Mouse (Mus musculus) forebrain, embryonic 11.5 days (tissue): ENCODE results near the gene Slc12a5. TPM values are rescaled to one million over a fixed set of nuclear protein-coding genes. Genes with fewer than 3 reads are reported as not detected.

Source experiments
- ATAC-seq: fragments of 200-750 bp; cut with Nextera tagmentation; replicated peaks from 2 replicates; pipeline ENCODE4 v1.8.0; 2017; ENCODE audit warnings: moderate TSS enrichment; ENCODE audit not compliant: low FRiP score
- DNase-seq: peaks from one replicate; pipeline ENCODE4 v3.0.0-alpha.2; 2017; ENCODE audit warnings: low spot score
- H3K27ac ChIP-seq: fragments of 300-500 bp; sonication (generic); 2 replicates; pipeline ENCODE4 v1.5.1; 2014; ENCODE audit warnings: low read depth, low read length
- H3K27me3 ChIP-seq: fragments of 300-500 bp; sonication (generic); 2 replicates; pipeline ENCODE4 v1.6.1; 2014; ENCODE audit warnings: mild to moderate bottlenecking, low read length, mixed read lengths; ENCODE audit not compliant: control insufficient read depth, insufficient read depth
- H3K36me3 ChIP-seq: fragments of 300-500 bp; sonication (generic); 2 replicates; pipeline ENCODE4 v1.6.1; 2014; ENCODE audit warnings: mild to moderate bottlenecking, low read length, moderate library complexity, mixed read lengths; ENCODE audit not compliant: control insufficient read depth, insufficient read depth
- H3K4me1 ChIP-seq: fragments of 300-500 bp; sonication (generic); replicated peaks from 2 replicates; pipeline ENCODE4 v1.6.1; 2014; ENCODE audit warnings: low read length, mixed read lengths; ENCODE audit not compliant: control insufficient read depth, insufficient read depth
- H3K4me2 ChIP-seq: fragments of 300-500 bp; sonication (generic); 2 replicates; pipeline ENCODE4 v1.6.1; 2014; ENCODE audit warnings: low read depth, mild to moderate bottlenecking, low read length, moderate library complexity, mixed read lengths; ENCODE audit not compliant: severe bottlenecking
- H3K4me3 ChIP-seq: fragments of 300-500 bp; sonication (generic); 2 replicates; pipeline ENCODE4 v1.5.1; 2014; ENCODE audit warnings: low read depth, low read length
- H3K9ac ChIP-seq: fragments of 300-500 bp; sonication (generic); 2 replicates; pipeline ENCODE4 v1.6.1; 2014; ENCODE audit warnings: low read length
- H3K9me3 ChIP-seq: fragments of 300-500 bp; sonication (generic); 2 replicates; pipeline ENCODE4 v1.6.1; 2016; ENCODE audit warnings: low read length, mixed read lengths; ENCODE audit not compliant: control insufficient read depth
- WGBS: fragments of 180-500 bp; shearing (Covaris S2); extraction: QIAGEN DNeasy Blood & Tissue Kit; methylation state at CpG from one replicate; pipeline ENCODE4 v1.1.7; 2014; 5-methylcytosine and 5-hydroxymethylcytosine counted together
- polyA plus RNA-seq: library from polyadenylated mRNA; unstranded; fragments of >200 nt; fragmentation: Nextera tagmentation; extraction: Ambion mirVana; gene quantifications from 2 replicates; pipeline ENCODE4 v1.2.1, GENCODE M21; 2014

The Slc12a5 gene
- polyA plus RNA-seq, 1 experiment from 2014 or later, result 2.6 TPM

DNA sequence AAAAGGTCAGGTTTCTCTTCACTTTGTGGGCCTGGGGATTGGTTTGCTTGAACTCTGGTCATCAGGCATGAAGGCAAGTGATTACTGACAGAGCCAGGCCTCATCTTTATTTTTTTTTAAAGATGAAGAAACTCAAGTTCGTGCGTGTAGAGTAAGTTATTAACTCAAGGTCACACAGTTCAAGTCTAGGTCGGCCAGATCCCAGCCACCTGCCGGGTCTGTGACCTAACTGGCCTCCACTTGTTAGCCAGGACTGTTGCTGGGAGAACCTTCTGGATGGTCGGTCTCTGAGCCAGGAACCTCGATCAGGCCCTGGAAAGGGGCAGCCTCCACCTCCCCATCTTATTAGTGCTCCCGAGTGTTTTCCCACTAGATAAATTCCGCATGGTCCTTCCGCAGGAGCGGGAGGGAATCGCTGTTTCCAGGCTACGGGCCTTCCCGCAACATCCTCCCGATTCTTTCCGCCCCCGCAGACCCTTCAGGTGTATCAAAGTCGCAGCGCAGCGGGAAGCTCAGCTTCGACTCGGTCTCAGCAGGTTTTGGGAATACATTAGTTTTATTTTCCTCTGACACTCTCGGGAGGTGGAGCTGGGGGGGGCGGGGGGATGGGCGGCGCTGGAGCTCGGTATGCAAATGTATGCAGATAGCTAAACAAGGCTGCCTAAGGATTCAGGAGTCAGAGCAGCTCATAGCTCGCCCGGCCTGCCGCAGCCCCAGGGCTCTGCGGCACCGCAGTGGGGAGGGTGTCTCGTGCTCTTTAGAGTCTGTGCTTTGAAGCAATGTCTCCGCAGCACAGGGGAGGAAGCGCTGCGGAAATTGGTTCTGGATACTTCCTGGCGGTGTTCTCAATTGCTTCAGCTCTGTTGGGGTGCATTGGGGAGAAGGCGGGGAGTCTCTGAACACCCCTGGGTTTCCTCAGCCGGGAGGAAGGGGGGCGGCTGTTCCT lies 22.2 kb upstream of the Slc12a5 start:
- Histone ChIP-seq H3K4me2 (peak overlapping the region; percentile 45), H3K27ac (no peak overlapping the region), H3K36me3 (no peaks in the 10 kb centered on the region), H3K27me3 (peaks cover 18% of the 10 kb centered on the region; the same call in 1 of the 2 replicates), H3K9ac (peak overlapping the region; percentile 50), H3K4me3 (peak overlapping the region; percentile 27), H3K4me1 (peaks cover 14% of the 10 kb centered on the region; the same call in 1 of the 2 replicates), H3K9me3 (no peaks in the 10 kb centered on the region)
- WGBS, result 3% methylated on average over 39 of the region's 39 CpGs
- ATAC-seq (peak; percentile 84), DNase-seq (peak; percentile 77)

DNA sequence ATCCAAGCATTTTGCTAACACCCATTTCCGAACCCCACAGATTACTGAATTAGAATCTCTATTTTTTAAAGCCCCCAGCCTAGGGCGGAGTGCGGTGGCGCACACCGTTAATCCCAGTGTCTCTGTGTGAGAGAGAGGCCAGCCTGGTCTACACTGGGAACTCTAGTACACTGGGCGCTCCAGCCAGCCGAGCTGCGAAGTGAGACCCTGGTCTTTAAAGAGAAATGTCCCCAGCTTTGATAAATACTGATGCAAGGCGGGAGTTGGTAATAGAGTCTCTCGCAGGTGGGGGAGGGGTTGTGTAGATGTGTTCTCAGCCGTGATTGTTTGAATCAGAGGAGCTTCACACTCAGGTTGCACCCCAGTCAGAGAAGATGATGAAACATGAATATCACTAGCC lies 21.5 kb upstream of the Slc12a5 start:
- Histone ChIP-seq H3K27ac (no peak overlapping the region), H3K36me3 (no peaks in the 10 kb centered on the region), H3K27me3 (peaks cover 18% of the 10 kb centered on the region; the same call in 1 of the 2 replicates), H3K4me3 (peak overlapping the region; percentile 27), H3K9ac (peak overlapping the region; percentile 50), H3K9me3 (no peaks in the 10 kb centered on the region), H3K4me2 (peak overlapping the region; percentile 45), H3K4me1 (peaks cover 14% of the 10 kb centered on the region; the same call in 1 of the 2 replicates)
- peak; percentile 60; the same call in 1 of the 2 replicates for ATAC-seq
- WGBS, result 2% methylated on average over 11 of the region's 11 CpGs
- no peak for DNase-seq

DNA sequence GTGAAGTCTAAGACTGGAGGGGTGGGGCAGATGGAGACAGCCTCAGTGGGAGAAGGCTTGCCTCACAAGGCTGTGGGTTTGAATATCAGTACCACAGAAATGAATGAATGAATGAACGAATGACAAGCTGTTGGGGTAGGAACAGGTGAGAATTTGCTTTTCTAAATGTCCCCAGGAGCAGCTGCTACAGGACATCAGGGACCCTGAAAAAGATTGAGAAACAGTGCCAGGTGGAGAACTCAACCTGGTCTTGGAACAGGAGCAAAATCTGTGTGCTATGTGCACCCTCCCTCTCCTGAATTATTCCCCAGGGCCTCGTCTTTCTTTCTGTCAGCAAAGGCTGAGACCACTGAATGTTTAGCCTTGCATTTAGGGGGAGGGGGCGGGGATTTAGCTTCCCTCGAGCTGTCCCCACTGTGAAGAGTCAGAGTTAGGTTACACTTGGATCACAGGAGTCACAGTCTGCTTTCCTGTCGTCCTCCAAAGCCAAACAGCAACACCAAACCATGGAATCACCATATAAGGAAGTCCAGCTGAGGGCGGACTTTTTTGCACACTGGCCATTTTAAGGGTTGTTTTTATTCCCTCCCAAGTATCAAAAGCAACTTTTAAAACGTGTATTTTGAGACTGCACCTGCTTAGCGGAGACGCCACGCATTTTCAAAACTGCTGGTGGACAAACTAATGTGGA lies 20.3 kb upstream of the Slc12a5 start, which contains the start of gene Mmp9:
Mmp9 (plus strand) TSS at position 641 of the 691 bp plus-strand sequence.
- 21% methylated on average over 10 of the region's 10 CpGs for WGBS
- ATAC-seq (no peak), DNase-seq (no peak)
- no peaks in the 10 kb centered on the region for H3K36me3 ChIP-seq
- no peak within 1 kb of the TSS for H3K4me2 ChIP-seq
- peaks cover 14% of the 10 kb centered on the region; the same call in 1 of the 2 replicates for H3K4me1 ChIP-seq
- no peaks in the 10 kb centered on the region for H3K9me3 ChIP-seq
- H3K9ac ChIP-seq, result no peak within 1 kb of the TSS
- peaks cover 17% of the 10 kb centered on the region; the same call in 1 of the 2 replicates for H3K27me3 ChIP-seq
- no peak within 1 kb of the TSS for H3K27ac ChIP-seq
- no peak within 1 kb of the TSS for H3K4me3 ChIP-seq

DNA sequence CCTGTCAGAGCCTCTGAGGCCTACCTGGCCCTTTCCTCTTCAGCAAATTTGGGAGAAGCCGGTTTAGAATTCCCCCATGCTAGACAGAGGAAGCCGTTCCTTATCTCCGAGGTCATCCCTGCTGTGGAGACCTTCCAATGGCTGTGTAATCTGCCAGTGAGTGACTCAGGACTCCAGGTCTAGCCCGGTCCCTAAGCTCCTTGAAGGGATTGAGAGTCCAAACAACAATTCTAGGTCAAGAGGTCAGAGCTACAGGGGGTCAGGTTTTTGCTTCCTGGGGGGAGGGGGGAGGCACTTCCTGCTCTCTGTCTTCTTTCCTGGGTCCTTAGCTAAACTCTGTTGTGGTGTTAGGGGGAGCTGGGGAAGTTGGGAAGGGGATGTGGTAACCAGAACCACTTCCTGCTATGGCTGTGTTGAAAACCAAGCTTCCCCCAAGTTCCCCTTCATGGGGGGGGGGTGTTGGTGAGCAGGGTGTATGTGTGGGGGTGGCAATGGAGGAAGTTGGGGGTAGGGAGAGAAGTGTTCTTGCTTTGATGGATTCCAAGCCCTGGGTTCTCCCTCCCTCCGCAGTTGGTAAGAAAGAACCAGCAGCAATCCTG lies 17.8 kb upstream of the Slc12a5 start:
- no peak overlapping the region for H3K9ac ChIP-seq
- no peaks in the 10 kb centered on the region for H3K36me3 ChIP-seq
- no peak overlapping the region for H3K4me3 ChIP-seq
- H3K4me2 ChIP-seq, result no peak overlapping the region
- no peaks in the 10 kb centered on the region for H3K9me3 ChIP-seq
- H3K27me3 ChIP-seq, result peaks cover 20% of the 10 kb centered on the region
- no peak for ATAC-seq
- no peak for DNase-seq
- 14% methylated on average over 5 of the region's 5 CpGs for WGBS
- H3K4me1 ChIP-seq, result peaks cover 14% of the 10 kb centered on the region; the same call in 1 of the 2 replicates
- H3K27ac ChIP-seq, result no peak overlapping the region

DNA sequence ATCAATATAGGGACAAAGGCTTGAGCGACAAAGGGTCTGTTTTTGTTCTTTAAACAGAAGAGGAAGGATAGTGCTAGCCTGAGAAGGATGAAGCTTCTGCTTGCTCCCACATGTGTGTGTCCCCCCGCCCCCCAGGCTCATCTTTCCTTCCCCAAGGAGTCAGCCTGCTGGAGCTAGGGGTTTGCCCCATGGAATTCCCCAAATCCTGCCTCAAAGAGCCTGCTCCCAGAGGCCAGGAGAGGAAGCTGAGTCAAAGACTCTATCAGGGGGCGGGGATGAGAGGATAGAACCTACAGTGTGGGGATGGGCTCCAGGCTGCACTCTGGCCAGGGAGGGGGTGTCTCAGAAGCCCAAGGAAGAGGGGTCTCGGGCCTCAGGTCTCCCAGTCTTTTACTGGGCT lies 13.1 kb upstream of the Slc12a5 start:
- 30% methylated on average over 4 of the region's 4 CpGs for WGBS
- no peak overlapping the region for H3K4me3 ChIP-seq
- no peak for ATAC-seq
- H3K9me3 ChIP-seq, result no peaks in the 10 kb centered on the region
- H3K4me1 ChIP-seq, result peaks cover 2% of the 10 kb centered on the region; the same call in 1 of the 2 replicates
- no peak for DNase-seq
- no peaks in the 10 kb centered on the region for H3K36me3 ChIP-seq
- H3K4me2 ChIP-seq, result no peak overlapping the region
- no peak overlapping the region for H3K27ac ChIP-seq
- no peak overlapping the region for H3K9ac ChIP-seq
- peaks cover 49% of the 10 kb centered on the region for H3K27me3 ChIP-seq

DNA sequence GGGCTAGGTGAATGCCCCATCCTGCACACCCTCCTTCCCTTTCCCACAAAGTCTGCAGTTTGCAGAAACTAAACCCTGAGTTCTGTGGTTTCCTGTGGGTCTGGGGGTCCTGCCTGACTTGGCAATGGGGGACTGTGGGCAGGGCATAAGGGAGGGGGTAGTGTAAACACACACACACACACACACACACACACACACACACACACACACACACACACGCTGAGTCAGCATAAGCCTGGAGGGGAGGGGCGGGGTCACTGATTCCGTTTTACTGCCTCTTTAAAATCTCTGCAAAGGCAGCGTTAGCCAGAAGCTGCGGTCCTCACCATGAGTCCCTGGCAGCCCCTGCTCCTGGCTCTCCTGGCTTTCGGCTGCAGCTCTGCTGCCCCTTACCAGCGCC lies 12.7 kb upstream of the Slc12a5 start:
- WGBS, result 7% methylated on average over 4 of the region's 7 CpGs
- no peak for DNase-seq
- peaks cover 53% of the 10 kb centered on the region for H3K27me3 ChIP-seq

DNA sequence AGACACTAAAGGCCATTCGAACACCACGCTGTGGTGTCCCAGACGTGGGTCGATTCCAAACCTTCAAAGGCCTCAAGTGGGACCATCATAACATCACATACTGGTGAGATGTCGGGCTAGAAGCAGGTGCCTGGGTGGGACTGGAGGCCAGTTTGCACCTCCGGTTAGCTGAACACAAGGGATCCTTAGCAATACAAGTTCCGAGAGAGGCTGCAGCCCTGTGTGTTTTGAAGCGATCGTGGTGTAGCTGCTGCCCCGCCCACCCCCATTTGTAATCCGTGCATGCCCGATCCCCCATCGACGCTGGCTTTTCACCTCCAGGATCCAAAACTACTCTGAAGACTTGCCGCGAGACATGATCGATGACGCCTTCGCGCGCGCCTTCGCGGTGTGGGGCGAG lies 11.6 kb upstream of the Slc12a5 start:
- H3K9me3 ChIP-seq, result no peaks in the 10 kb centered on the region
- H3K4me2 ChIP-seq, result peak overlapping the region; percentile 16; the same call in 1 of the 2 replicates
- no peak for ATAC-seq
- H3K36me3 ChIP-seq, result no peaks in the 10 kb centered on the region
- H3K27me3 ChIP-seq, result peaks cover 58% of the 10 kb centered on the region
- no peak overlapping the region for H3K4me3 ChIP-seq
- H3K4me1 ChIP-seq, result peaks cover 6% of the 10 kb centered on the region
- no peak overlapping the region for H3K27ac ChIP-seq
- 7% methylated on average over 25 of the region's 25 CpGs for WGBS
- H3K9ac ChIP-seq, result no peak overlapping the region
- DNase-seq, result no peak

More for the DNA sequence above, 12.7 kb upstream of the Slc12a5 start:
- H3K9me3 ChIP-seq, result no peaks in the 10 kb centered on the region
- no peak overlapping the region for H3K9ac ChIP-seq
- H3K36me3 ChIP-seq, result no peaks in the 10 kb centered on the region
- H3K27ac ChIP-seq, result no peak overlapping the region
- ATAC-seq, result no peak
- no peak overlapping the region for H3K4me3 ChIP-seq
- H3K4me2 ChIP-seq, result no peak overlapping the region
- peaks cover 4% of the 10 kb centered on the region for H3K4me1 ChIP-seq

DNA sequence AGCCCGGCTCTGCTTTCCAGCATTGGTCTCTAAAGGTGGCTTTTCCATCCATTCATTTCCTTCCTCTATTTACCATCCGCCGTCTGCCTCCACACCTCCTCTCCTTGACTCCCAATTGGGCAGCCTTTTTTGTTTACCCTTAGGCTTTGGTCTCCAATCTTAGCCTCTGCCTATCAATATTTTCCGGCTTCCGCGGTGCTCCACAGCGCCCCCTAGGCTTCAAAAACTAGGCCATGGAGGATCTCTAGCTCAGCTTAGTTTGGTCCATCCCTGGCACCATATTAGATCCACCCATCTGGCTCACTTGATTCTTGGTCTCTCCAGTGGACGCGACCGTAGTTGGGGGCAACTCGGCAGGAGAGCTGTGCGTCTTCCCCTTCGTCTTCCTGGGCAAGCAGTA lies 10.1 kb upstream of the Slc12a5 start:
- Histone ChIP-seq H3K9ac (no peak overlapping the region), H3K4me2 (no peak overlapping the region), H3K27ac (no peak overlapping the region), H3K36me3 (no peaks in the 10 kb centered on the region), H3K4me3 (no peak overlapping the region), H3K9me3 (no peaks in the 10 kb centered on the region), H3K4me1 (peaks cover 6% of the 10 kb centered on the region), H3K27me3 (peaks cover 58% of the 10 kb centered on the region)
- WGBS, result 28% methylated on average over 13 of the region's 13 CpGs
- ATAC-seq, result no peak
- no peak for DNase-seq
